Mouse (Mus musculus) cortical plate, adult 2 months (tissue): ENCODE results near the gene Plpp1. TPM values are rescaled to one million over a fixed set of nuclear protein-coding genes. Genes with fewer than 3 reads are reported as not detected.
A peak's percentile ranks its signal among the peaks of the same experiment; 100 is the strongest.

Experiments
- H3K27ac ChIP-seq: fragments of 200-500 bp; 2 replicates; pipeline ENCODE4 v1.5.1; 2012; ENCODE audit warnings: low read length, control low read depth, inconsistent platforms; ENCODE audit not compliant: insufficient read depth
- H3K4me1 ChIP-seq: fragments of 200-500 bp; 2 replicates; pipeline ENCODE4 v1.6.1; 2011; ENCODE audit warnings: low read length; ENCODE audit not compliant: control insufficient read depth, insufficient read depth
- H3K4me3 ChIP-seq: fragments of 200-500 bp; 2 replicates; pipeline ENCODE4 v1.5.1; 2011; ENCODE audit warnings: mild to moderate bottlenecking, low read length, control low read depth; ENCODE audit not compliant: insufficient read depth
- CTCF ChIP-seq: fragments of 200-500 bp; IDR thresholded peaks from 2 replicates; pipeline ENCODE4 v1.5.1; 2011; ENCODE audit warnings: mild to moderate bottlenecking, control low read depth, low read length; ENCODE audit not compliant: insufficient read depth; ENCODE audit errors: extremely low read depth
- POLR2A ChIP-seq: fragments of 200-500 bp; IDR thresholded peaks from 2 replicates; pipeline ENCODE4 v1.6.1; 2011; ENCODE audit warnings: mild to moderate bottlenecking, low read length, control low read depth; ENCODE audit not compliant: insufficient read depth; ENCODE audit errors: extremely low read depth
- polyA plus RNA-seq: library from polyadenylated mRNA; depleted of rRNA; stranded (reverse); fragments of >200 nt; gene quantifications from 2 replicates; pipeline ENCODE4 v1.2.3, GENCODE M21; 2012

Gene Plpp1
- polyA plus RNA-seq, 1 experiment, result 28.4 TPM

GRCm38 (mm10) chr13:112798953-112799305 lies 1.7 kb upstream of the Plpp1 start:
- H3K4me3 ChIP-seq, result no peak overlapping the region
- TF ChIP-seq POLR2A (no peak), CTCF (no peak)
- H3K4me1 ChIP-seq, result no peaks in the 10 kb centered on the region
- no peak overlapping the region for H3K27ac ChIP-seq

DNA sequence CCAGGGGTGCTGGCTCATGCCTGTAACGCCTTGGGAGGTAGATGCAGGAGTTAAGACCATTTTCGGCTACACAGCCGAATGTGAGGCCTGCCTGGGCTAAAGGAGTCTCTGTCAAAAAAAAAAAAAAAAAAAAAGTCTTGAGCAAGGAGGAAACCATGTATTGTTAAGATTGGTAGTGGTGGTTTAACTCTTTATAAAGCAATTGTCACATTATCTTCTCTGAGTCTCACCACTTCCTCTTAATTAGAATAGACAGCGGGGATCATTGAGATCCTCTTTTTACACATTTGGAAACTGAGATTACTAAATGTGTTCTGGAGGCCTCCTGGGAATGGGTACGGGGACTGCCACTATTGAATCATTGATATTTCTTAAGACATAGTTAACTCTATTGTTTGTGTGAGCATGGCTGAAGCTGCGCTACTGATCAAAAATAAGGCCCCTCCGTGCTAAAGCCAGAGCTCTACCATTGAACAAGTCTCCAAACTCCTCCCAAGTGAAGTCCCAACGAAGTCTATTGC lies 811 bp upstream of the Plpp1 start:
- H3K4me1 ChIP-seq, result no peaks in the 10 kb centered on the region
- TF ChIP-seq POLR2A (no peak), CTCF (no peak)
- H3K27ac ChIP-seq, result no peak overlapping the region
- no peak overlapping the region; the same call in 1 of the 2 replicates for H3K4me3 ChIP-seq

DNA sequence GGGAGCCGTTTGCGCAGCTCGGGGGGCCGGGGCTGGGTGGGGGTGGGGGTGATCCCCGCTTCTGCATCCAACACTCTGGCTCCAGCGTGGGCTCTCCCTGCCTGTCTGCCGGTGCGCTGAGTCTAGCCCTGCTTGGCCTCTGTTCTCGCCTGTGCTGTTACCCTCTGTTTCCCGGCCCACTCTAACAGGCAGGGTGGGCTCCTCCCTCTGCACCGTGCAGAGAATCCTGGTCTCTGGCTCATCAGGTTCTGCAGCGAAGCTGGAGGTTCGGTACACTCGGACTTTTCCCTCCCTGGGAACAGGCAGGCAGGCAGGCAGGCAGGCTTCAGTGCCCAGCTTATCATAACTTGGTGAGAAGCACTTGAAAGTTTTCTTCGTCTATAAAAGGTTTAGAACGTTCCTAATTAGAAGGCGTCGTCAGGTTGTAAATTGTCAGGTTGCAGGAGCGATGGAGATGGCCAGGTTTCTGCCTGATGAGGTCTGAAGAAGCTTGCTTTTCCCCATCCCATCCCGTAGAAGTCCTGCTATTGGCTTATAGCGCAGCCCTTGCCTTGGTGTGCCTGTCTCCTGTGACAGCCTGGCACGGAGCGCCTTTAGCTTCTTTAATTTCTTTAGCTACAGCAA lies 901 bp downstream of the Plpp1 start:
- Histone ChIP-seq H3K4me3 (peak overlapping the region; percentile 97), H3K4me1 (no peaks in the 10 kb centered on the region), H3K27ac (no peak overlapping the region)
- TF ChIP-seq CTCF (no peak), POLR2A (no peak)

GRCm38 (mm10) chr13:112803106-112803505 lies 2.5 kb downstream of the Plpp1 start:
- TF ChIP-seq CTCF (no peak), POLR2A (no peak)
- H3K4me3 ChIP-seq, result no peak overlapping the region
- no peak overlapping the region for H3K27ac ChIP-seq
- H3K4me1 ChIP-seq, result no peaks in the 10 kb centered on the region

DNA sequence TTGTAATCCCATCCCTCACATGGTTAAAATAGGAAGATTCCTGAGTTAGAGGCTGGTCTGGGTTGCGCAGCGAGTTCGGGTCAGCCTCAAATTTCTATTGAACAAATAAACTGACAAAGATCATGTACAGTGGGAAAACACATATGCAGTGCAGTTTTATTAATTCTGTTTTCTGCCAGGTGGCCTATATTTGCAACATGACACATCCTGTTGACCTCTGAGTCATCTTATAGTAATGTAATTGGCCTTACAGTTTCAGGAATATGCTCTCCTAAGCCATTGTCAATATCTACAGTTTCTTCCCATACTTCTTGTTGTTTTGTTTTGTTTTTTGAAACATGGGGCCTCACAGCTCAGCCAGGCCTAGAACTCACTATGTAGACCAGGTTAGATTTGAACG lies 3.1 kb downstream of the Plpp1 start:
- Histone ChIP-seq H3K4me3 (no peak overlapping the region), H3K27ac (no peak overlapping the region), H3K4me1 (no peaks in the 10 kb centered on the region)
- TF ChIP-seq POLR2A (no peak), CTCF (no peak)

DNA sequence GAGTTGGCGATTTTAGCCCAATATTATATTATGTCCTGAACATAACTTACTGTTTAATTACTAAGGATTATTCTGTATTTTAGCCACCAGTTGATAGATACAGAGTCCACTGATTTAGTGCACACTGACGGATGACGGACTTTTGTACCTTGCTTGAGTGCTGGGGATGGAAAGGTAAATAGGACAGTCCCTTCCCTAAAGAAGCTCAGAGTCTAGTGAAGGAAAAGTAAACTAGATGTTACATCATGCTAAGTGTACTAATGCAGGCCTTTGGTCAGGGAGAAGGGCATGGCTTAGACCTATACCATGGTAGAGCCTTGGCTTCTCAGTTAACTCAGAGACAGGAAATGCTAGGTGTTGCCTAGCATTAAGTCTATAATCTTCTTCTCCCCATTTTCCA lies 4.9 kb downstream of the Plpp1 start:
- no peak overlapping the region for H3K4me3 ChIP-seq
- TF ChIP-seq CTCF (no peak), POLR2A (no peak)

DNA sequence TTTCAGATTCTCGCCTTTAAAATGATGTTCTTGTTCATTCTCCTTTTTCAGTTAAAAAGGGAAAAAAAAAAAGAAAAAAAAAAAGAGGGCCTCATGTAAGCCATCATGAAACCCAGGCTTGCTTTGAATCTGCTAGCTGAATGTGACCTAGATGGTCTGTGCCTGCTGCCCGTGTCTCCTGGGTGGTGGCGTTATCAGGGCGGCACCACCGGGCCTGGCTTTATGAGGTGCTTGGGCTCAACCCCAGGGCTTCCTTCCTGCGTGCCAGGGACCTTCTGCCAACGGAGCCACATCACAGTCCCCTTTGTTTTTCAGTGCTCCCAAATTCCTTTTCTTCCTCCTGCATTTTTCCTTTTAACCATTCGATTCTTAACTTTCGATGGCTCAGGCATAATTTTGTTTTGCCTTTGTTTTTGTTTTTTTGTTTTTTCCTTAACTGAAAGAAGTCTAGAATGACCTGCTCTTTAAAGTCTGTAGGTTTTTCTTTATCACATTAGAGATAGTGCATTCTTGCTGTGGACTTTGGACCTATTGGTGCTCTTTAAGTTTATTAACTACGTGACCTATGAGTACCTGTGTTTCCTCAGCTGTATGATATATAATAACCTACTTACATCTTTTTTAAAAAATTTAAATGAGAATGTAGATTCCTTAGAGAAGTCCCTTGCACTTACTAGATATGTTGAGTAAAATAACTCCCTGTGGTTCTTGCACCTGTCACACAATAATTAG lies 7.5 kb downstream of the Plpp1 start:
- peaks cover 2% of the 10 kb centered on the region; the same call in 1 of the 2 replicates for H3K4me1 ChIP-seq
- no peak overlapping the region for H3K4me3 ChIP-seq
- no peak overlapping the region for H3K27ac ChIP-seq
- no peak for TF ChIP-seq POLR2A
- no peak for TF ChIP-seq CTCF

More for the DNA sequence above, 4.9 kb downstream of the Plpp1 start:
- H3K27ac ChIP-seq, result no peak overlapping the region
- H3K4me1 ChIP-seq, result peaks cover 2% of the 10 kb centered on the region; the same call in 1 of the 2 replicates

GRCm38 (mm10) chr13:112809504-112810247 lies 9.1 kb downstream of the Plpp1 start:
- H3K27ac ChIP-seq, result no peak overlapping the region
- peaks cover 2% of the 10 kb centered on the region; the same call in 1 of the 2 replicates for H3K4me1 ChIP-seq
- H3K4me3 ChIP-seq, result no peak overlapping the region
- TF ChIP-seq POLR2A (no peak), CTCF (no peak)

DNA sequence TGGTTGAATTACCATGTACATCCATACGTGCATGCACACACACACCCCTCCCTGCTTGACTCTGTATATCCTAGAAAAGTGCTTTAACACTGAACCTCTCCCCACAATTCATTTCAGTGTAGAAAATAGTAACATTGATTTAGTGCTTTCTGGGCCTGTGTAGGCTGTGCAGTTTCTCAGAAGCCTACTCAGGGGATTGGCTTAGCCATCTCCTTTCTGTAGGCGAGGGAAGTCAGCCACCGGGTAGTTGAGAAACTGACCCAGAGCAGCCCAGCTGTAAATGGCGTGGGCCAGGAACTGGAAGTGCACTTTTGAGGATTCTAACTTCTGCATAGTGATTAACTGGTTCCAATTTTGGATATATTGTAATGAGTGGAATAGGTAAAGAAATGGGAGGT lies 9.7 kb downstream of the Plpp1 start:
- H3K4me1 ChIP-seq, result peaks cover 2% of the 10 kb centered on the region; the same call in 1 of the 2 replicates
- H3K27ac ChIP-seq, result no peak overlapping the region
- no peak overlapping the region for H3K4me3 ChIP-seq
- TF ChIP-seq CTCF (no peak), POLR2A (no peak)
